Mouse (Mus musculus): ENCODE data around the gene Mrm1. TPM values are rescaled to one million over a fixed set of nuclear protein-coding genes. Genes with fewer than 3 reads are reported as not detected.

The Mrm1 gene
- polyA plus RNA-seq, 1 experiment from 2014 or later: 14.5 TPM

DNA sequence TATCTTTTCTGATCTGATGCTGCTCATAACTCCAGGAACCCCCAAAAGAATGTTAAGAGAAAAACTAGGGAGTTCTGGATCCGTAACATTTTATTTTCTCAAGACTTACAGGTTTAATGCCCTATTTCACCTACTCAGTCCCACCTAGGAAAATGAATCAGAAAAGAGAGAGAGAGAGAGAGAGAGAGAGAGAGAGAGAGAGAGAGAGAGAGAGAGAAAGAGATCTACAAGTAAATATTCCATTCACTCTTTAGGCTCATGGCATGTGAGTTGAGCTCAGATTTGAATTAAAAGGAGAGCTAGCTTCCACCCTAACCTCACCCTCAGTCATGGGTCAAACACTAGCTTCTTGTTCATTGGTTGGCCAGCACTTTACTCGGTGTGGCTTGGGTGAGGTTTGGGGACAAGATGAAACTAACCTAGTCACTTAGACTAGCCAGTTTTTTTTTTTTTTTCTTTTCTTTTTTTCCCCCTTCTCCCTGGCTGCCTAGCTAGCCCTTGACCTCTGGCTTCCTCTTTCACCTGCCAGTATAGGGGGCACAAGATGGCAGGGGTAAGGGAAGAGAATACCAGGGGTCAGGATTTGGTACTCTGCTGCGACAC is 8.7 kb upstream of the Mrm1 start:
- Histone ChIP-seq H3K9ac (peak overlapping the region; percentile 81), H3K4me1 (peaks cover 7% of the 10 kb centered on the region; the same call in 1 of the 2 replicates), H3K4me3 (replicated peaks) (peak overlapping the region; percentile 83), H3K27me3 (replicated peaks) (no peaks in the 10 kb centered on the region), H3K36me3 (peaks cover 14% of the 10 kb centered on the region; the same call in 1 of the 2 replicates), H3K4me2 (peak overlapping the region; percentile 94), H3K9me3 (no peaks in the 10 kb centered on the region), H3K27ac (no peak overlapping the region)
- WGBS: 44% methylated on average over 3 of the region's 3 CpGs
- no peak for ATAC-seq (ENCODE audit: insufficient read depth, low FRiP score, low read depth)

DNA sequence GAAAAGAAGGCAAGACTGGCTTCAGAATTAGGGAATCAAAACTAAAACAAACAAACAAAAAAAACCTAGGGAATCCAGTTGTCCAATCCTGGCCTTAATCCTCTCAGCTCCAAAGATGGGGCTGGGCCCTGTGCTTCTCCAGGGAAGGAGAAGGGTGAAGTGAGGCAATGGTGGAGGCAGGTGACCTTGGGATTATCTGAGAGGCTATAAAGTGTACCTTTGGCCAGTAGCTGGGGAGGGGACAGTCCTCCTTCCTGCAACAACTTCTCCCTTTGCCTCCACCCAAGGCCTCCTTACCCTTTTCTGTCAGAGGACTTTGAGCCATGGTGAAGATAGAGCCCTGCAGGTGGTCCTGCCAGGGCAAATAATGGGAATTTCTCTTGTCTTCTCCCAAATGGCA is 8.2 kb upstream of the Mrm1 start:
- peaks cover 7% of the 10 kb centered on the region; the same call in 1 of the 2 replicates for H3K4me1 ChIP-seq
- H3K9me3 ChIP-seq: no peaks in the 10 kb centered on the region
- H3K36me3 ChIP-seq: peaks cover 10% of the 10 kb centered on the region; the same call in 1 of the 2 replicates
- H3K27ac ChIP-seq: no peak overlapping the region
- no peaks in the 10 kb centered on the region for H3K27me3 ChIP-seq (replicated peaks)
- H3K9ac ChIP-seq: no peak overlapping the region
- no peak overlapping the region for H3K4me2 ChIP-seq
- peak overlapping the region; percentile 5; the same call in 1 of the 2 replicates for H3K4me3 ChIP-seq (replicated peaks)
- ATAC-seq (ENCODE audit: insufficient read depth, low FRiP score, low read depth): no peak

DNA sequence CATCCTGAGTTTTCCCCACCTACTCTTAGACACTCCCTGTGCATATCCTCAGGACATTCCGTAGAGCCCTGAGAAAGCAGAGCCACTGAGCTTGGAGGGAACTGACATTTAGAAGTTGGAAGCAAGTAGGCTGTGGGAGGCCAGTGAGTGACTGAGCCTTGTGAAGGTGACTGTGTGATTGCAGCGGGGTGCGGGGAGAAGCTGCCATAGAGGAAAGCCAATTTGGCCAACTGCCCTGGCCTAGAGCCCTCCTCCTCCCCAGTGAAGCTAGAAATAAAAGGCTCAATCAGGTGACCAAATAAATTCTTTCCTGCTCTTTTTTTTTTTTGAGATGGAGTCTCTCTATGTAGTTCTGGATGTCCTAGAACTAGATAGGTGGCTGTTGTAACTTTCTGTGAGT is 6.9 kb upstream of the Mrm1 start:
- H3K4me1 ChIP-seq: peaks cover 7% of the 10 kb centered on the region; the same call in 1 of the 2 replicates

DNA sequence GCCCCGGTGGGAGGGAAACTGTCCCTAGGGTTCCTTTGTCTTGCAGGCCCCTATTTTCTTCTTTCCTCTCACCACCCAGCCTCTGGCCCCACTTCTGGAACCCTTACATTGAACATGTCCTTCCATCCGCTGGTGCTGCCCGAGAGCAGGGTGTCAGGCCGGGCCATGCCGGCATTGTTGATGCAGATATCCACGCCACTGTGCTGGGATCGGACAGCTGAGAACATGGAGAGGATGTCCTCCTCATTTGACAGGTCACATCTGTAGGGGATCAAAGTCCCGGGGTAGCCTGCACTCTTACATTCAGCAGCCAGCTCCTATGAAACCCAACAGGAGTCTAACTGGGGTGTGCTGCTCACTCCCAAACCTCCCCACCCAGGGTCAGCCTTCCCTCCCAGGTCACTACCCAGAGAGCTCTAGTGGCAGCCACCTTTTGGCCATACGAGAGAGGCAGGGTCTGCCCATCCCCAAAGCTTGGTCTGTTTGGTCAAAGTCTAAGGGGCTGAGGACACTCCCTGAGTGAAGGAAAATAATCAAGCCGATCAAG is 6.0 kb upstream of the Mrm1 start:
- Histone ChIP-seq H3K4me3 (replicated peaks) (no peak overlapping the region), H3K9me3 (no peaks in the 10 kb centered on the region), H3K36me3 (peaks cover 8% of the 10 kb centered on the region; the same call in 1 of the 2 replicates), H3K4me2 (0 out of 2 replicates have a peak overlapping the region, but pooled peaks have one; percentile 8), H3K9ac (no peak overlapping the region), H3K27ac (no peak overlapping the region), H3K27me3 (replicated peaks) (no peaks in the 10 kb centered on the region), H3K4me1 (peaks cover 7% of the 10 kb centered on the region; the same call in 1 of the 2 replicates)
- no peak for ATAC-seq (ENCODE audit: insufficient read depth, low FRiP score, low read depth)
- 76% methylated on average over 10 of the region's 10 CpGs for WGBS

More for the DNA sequence above, 6.9 kb upstream of the Mrm1 start:
- 51% methylated on average over 3 of the region's 3 CpGs for WGBS
- H3K4me3 ChIP-seq (replicated peaks): no peak overlapping the region
- H3K27ac ChIP-seq: no peak overlapping the region
- H3K4me2 ChIP-seq: no peak overlapping the region
- no peak for ATAC-seq (ENCODE audit: insufficient read depth, low FRiP score, low read depth)
- H3K9ac ChIP-seq: no peak overlapping the region
- H3K27me3 ChIP-seq (replicated peaks): no peaks in the 10 kb centered on the region
- peaks cover 8% of the 10 kb centered on the region; the same call in 1 of the 2 replicates for H3K36me3 ChIP-seq
- no peaks in the 10 kb centered on the region for H3K9me3 ChIP-seq

DNA sequence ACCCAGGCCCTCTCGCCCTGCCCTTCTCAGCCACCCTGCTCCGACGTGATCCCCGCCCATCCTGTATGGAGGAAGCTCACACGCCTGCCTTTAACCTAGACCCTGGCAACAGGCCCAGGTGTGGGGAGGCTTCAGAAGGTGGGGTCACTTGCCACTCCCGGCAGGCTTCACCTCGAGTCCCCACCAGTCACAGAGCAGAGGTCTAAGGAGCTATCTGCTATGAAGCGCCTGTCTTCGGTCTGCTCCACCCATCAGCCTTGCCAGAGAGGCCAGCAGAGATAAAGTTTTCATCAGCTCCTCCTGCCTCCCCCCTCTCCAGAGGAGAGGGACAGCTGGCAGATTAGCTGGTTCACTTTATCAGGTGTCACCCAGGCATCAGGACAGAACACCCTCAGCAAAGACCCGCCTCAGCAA is 4.2 kb upstream of the Mrm1 start:
- 42% methylated on average over 10 of the region's 10 CpGs for WGBS
- Histone ChIP-seq H3K27me3 (replicated peaks) (no peaks in the 10 kb centered on the region), H3K9me3 (no peaks in the 10 kb centered on the region), H3K27ac (no peak overlapping the region), H3K36me3 (0 out of 2 replicates have a peak, but pooled peaks cover 3% of the 10 kb centered on the region), H3K9ac (no peak overlapping the region), H3K4me1 (0 out of 2 replicates have a peak, but pooled peaks cover 3% of the 10 kb centered on the region), H3K4me3 (replicated peaks) (no peak overlapping the region), H3K4me2 (no peak overlapping the region)
- peak; percentile 82 for ATAC-seq (ENCODE audit: insufficient read depth, low FRiP score, low read depth)

DNA sequence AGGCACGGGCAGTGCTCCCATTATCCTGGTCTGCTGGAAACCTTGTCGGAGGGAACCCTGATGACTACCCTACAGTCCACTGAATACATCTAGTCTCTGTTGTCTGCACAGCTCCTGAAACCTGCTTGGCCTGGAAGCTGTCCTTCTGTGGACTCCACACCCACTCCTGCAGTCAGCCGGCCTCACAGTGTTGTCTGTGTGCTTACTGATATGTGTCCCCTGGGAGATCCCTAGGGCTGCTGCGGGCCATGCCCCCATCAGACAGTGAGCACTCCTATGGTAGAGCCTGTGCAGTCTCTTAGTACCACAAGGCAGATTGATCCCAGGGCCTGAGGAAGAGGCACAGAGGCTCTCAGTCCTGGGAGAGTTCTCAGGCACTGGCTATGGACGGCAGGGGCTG is 3.2 kb upstream of the Mrm1 start:
- ATAC-seq (ENCODE audit: insufficient read depth, low FRiP score, low read depth): no peak
- H3K27ac ChIP-seq: no peak overlapping the region
- WGBS: 74% methylated on average over 5 of the region's 5 CpGs
- no peaks in the 10 kb centered on the region for H3K27me3 ChIP-seq (replicated peaks)
- H3K9me3 ChIP-seq: no peaks in the 10 kb centered on the region
- 0 out of 2 replicates have a peak, but pooled peaks cover 3% of the 10 kb centered on the region for H3K4me1 ChIP-seq
- no peak overlapping the region for H3K4me3 ChIP-seq (replicated peaks)
- H3K9ac ChIP-seq: no peak overlapping the region; the same call in 1 of the 2 replicates
- H3K4me2 ChIP-seq: no peak overlapping the region
- H3K36me3 ChIP-seq: 0 out of 2 replicates have a peak, but pooled peaks cover 3% of the 10 kb centered on the region

DNA sequence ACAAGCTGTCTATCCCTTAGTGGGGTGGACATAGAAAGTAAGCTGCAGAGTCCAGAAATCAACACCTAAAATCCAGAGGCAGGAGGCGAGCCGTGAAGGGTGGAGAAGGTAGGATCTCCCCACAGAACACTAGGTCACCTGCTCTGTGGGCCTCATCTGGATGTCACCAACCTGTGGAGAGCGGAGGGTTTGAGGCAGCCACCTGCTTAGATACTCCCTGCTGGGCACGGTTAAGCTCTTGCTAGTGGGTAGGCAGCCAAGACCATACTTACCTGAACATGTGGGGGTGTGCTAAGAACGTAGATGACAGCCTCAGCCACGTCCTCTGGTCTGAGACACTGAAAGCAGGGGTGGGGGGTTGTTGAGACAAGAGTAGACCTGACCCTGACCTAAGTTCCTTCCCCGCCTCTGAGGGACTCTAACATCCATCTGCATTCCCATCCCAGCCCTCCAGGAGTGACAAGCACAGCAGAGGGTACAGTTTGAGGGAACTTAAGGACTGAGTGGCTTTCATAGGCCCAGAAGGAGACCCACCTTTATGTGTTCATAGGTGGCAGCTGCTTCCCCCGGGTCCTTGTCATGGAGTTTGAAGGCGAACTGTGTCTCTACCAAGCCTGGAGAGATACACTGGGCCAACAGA is 1.9 kb upstream of the Mrm1 start:
- H3K36me3 ChIP-seq: 0 out of 2 replicates have a peak, but pooled peaks cover 3% of the 10 kb centered on the region
- no peak overlapping the region for H3K27ac ChIP-seq
- 85% methylated on average over 9 of the region's 9 CpGs for WGBS
- no peaks in the 10 kb centered on the region for H3K9me3 ChIP-seq
- H3K4me3 ChIP-seq (replicated peaks): no peak overlapping the region
- no peak for ATAC-seq (ENCODE audit: insufficient read depth, low FRiP score, low read depth)
- H3K9ac ChIP-seq: no peak overlapping the region
- no peak overlapping the region for H3K4me2 ChIP-seq
- 0 out of 2 replicates have a peak, but pooled peaks cover 3% of the 10 kb centered on the region for H3K4me1 ChIP-seq
- H3K27me3 ChIP-seq (replicated peaks): no peaks in the 10 kb centered on the region

DNA sequence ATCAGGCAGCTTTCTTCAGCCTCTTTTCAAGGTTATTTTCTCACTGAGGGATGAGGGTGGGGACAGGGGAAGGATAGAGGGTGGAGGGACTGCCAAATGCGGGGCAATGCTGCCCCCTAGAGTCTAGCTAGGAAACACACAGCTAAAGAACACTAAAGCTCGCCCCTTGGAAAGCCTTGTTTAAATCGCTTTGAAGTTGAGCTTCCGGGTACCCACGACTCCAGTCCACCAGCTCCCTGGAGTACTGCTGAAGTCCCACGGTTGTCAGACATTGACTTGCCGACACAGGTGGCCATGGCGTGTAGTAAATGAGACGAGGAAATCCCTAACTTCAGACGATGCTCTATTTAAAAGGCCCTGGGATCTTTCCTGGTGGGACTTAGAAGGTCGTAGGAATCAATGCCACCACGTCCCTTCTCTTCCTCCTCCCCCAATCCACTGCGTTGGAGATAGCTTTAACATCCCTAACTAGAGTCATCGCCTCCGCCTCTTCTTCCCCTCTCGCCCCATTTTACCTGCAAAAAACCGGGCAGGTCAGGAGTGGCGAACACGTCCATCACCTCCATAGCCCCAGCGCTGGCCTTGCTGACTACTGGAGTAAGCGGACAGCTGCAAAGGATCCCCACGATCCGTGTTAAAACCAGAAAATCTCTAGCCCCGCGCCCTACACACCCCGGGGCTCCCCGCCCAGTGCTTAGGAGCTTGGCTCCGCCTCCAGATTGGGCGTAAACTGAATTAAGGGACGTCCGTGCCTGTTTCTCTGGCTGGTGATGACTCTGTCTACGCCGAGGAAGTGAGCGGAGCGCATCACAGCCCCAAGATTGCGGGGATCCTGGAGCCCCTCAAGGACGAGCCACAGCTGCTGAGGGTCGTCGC is 992 bp downstream of the Mrm1 start:
- Histone ChIP-seq H3K36me3 (0 out of 2 replicates have a peak, but pooled peaks cover 3% of the 10 kb centered on the region), H3K4me2 (peak overlapping the region; percentile 97), H3K9ac (peak overlapping the region; percentile 68), H3K27me3 (replicated peaks) (no peaks in the 10 kb centered on the region), H3K4me3 (replicated peaks) (peak overlapping the region; percentile 73), H3K4me1 (no peaks in the 10 kb centered on the region), H3K9me3 (no peaks in the 10 kb centered on the region), H3K27ac (peak overlapping the region; percentile 92)
- WGBS: under 1% methylated on average over 39 of the region's 39 CpGs
- ATAC-seq (ENCODE audit: insufficient read depth, low FRiP score, low read depth): peak; percentile 73

DNA sequence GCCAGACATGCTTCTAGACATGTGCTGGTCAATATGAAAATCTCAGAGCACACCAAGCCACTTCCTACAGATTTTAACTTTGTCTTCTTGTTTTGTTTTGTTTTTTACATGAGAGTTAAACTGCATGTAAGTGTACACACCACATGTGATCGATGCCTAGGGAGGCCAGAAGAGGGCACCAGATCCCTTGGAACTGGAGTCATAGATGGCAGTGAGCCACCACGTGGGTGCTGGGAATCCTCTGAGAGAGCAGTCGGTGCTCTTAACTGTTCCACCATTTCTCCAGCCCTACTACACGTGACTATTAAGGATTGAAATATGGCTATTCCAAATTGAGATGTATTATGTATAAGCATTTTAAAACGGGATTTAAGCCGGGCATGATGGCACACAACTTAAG is 2.0 kb downstream of the Mrm1 start:
- Histone ChIP-seq H3K36me3 (0 out of 2 replicates have a peak, but pooled peaks cover under 1% of the 10 kb centered on the region), H3K9me3 (no peaks in the 10 kb centered on the region), H3K27ac (no peak overlapping the region), H3K27me3 (replicated peaks) (no peaks in the 10 kb centered on the region), H3K4me2 (no peak overlapping the region), H3K4me1 (no peaks in the 10 kb centered on the region), H3K4me3 (replicated peaks) (no peak overlapping the region), H3K9ac (no peak overlapping the region)
- 79% methylated on average over 6 of the region's 6 CpGs for WGBS
- ATAC-seq (ENCODE audit: insufficient read depth, low FRiP score, low read depth): no peak

DNA sequence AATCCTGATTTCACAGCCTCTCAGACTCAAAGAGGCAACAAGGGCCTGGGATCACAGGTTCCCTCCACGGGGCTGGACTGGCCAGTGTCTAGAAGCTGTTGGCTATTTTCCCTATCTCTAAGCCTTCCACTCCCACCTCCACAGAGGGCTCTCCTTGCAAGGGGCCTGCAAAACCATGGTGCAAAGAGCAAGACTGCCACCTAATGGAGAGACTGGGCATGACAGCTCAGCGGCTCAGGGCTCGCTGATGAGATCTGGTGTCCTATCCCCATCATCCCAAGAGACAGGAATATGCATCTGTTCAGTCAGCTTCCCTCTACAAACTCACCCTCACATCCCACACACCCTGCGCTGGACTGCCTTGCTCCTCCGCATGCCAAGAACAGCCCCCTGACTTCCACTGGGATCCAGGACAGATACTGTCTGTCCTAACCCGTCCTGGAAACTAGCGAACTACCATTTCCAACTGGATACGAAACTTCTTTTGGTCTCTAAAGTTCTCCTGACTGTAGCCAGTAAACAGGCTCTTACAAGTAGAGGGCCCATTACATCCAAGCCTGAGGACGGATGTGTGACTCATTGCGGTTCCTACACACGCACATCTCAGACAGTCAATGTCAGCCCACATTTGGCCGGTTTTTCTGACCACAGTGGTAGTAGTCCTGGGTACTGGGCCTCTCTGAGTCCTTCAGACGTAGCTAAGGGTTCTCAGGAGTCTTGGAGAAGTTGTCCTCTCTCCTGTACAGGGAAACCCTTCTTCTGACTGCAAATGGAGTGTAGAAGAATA is 5.4 kb downstream of the Mrm1 start:
- Histone ChIP-seq H3K27ac (no peak overlapping the region), H3K9ac (no peak overlapping the region), H3K4me3 (replicated peaks) (no peak overlapping the region), H3K27me3 (replicated peaks) (no peaks in the 10 kb centered on the region), H3K36me3 (no peaks in the 10 kb centered on the region), H3K9me3 (no peaks in the 10 kb centered on the region), H3K4me2 (no peak overlapping the region), H3K4me1 (no peaks in the 10 kb centered on the region)
- no peak for ATAC-seq (ENCODE audit: insufficient read depth, low FRiP score, low read depth)
- 56% methylated on average over 13 of the region's 13 CpGs for WGBS

DNA sequence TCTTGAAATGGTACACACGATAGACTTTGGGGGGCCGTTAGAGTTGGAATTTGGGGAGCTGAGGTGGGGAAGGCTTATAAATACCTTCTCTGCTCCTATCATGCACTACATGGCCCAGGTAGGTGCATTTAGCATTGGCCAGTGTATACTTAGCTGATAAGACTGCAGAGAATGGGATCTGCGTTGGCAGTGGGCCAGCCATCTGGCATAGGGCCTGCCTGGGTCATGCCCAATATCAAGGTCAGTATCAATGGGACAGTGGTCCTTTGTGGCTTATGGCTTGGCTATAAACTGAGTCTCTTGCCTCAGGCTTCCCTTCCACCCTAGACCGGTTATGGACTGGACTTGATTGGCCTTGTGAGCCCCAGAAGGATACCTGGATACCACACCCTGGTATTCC is 14.9 kb downstream of the Mrm1 start:
- no peak overlapping the region for H3K4me2 ChIP-seq
- H3K9ac ChIP-seq: no peak overlapping the region
- no peak overlapping the region for H3K4me3 ChIP-seq (replicated peaks)
- no peaks in the 10 kb centered on the region for H3K27me3 ChIP-seq (replicated peaks)
- no peaks in the 10 kb centered on the region for H3K9me3 ChIP-seq
- no peak overlapping the region for H3K27ac ChIP-seq
- no peaks in the 10 kb centered on the region for H3K36me3 ChIP-seq
- WGBS: 90% methylated on average over 4 of the region's 4 CpGs
- H3K4me1 ChIP-seq: no peaks in the 10 kb centered on the region
- ATAC-seq (ENCODE audit: insufficient read depth, low FRiP score, low read depth): no peak
